In the genomic region with DNA sequence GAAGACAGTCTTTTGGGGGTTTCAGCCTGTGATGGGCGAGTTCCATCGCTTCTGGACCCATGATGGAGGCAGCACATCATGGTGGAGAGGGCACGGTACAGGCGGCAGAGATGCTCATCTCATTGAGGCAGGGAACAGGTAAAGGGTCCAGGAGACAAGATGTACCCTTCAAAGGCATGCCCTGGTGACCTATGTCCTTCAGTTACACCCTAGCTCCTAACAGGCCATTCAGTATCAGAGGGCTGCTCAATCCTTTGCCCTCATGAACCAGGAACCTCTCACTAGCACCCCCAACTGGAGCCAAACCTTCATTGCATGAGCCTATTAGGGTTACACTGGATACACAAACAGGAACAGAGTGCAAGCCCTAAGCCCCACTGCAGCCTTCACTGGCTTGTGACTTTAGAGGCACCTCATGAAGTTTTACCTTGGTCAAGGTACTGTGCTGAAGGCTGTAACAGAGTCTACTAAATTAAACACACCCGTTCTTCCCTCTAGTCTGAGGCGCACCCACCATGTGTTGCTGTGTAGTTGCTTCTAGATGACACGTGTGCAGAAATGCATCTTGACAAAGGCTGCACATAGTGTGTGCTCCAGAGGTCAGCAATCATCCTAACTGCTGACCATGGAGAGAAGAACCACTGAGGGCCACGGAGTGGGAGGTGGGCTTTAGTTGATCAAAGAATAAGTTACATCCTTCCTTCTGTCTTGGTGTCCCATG, we compare ENCODE assay signal across 8 mouse cellular contexts. TPM values are rescaled to one million over a fixed set of nuclear protein-coding genes. Genes with fewer than 3 reads are reported as not detected.
DNase-seq lines count a peak whose midpoint lies in the region; ATAC-seq and TF ChIP-seq lines count a peak whose summit lies in the region.

No protein-coding gene starts in this region.

- no peak for DNase-seq in kidney, postnatal 10 days
- peak; percentile 41 for DNase-seq in adipocyte (ENCODE audit: low spot score)
- no peak for DNase-seq in hindbrain, postnatal 0 days (ENCODE audit: low spot score)
- no peak for DNase-seq in midbrain, postnatal 0 days (ENCODE audit: low spot score)
- no peak for DNase-seq in cerebellum, adult 9-10 months
- DNase-seq in heart, embryonic 10.5 days (ENCODE audit: low spot score), result no peak
- DNase-seq in cerebellum, postnatal 25 days, result no peak

- no peaks in the 10 kb centered on the region for H3K9me3 ChIP-seq in kidney, embryonic 16.5 days (ENCODE audit: low read length)
- H3K9me3 ChIP-seq in hindbrain, postnatal 0 days (ENCODE audit: low read length), result no peaks in the 10 kb centered on the region
- H3K9me3 ChIP-seq in midbrain, postnatal 0 days (ENCODE audit: low read length), result no peaks in the 10 kb centered on the region
- H3K9me3 ChIP-seq in heart, embryonic 10.5 days, result no peaks in the 10 kb centered on the region

- TF ChIP-seq CTCF in hindbrain, postnatal 0 days (IDR thresholded peaks at IDR 0.05; ENCODE audit: low read depth), result no peak
- TF ChIP-seq CTCF in midbrain, postnatal 0 days (IDR thresholded peaks at IDR 0.05), result no peak

- 60% methylated on average over 8 of the region's 8 CpGs for WGBS in kidney, embryonic 16.5 days
- 61% methylated on average over 8 of the region's 8 CpGs for WGBS in hindbrain, postnatal 0 days
- WGBS in midbrain, postnatal 0 days, result 63% methylated on average over 8 of the region's 8 CpGs
- 60% methylated on average over 8 of the region's 8 CpGs for WGBS in heart, embryonic 10.5 days

- H3K9ac ChIP-seq in kidney, embryonic 16.5 days (replicated peaks; ENCODE audit: low read length), result no peak overlapping the region
- no peak overlapping the region for H3K9ac ChIP-seq in hindbrain, postnatal 0 days (replicated peaks; ENCODE audit: low read length)
- H3K9ac ChIP-seq in midbrain, postnatal 0 days (replicated peaks; ENCODE audit: low read length, poor library complexity, severe bottlenecking), result no peak overlapping the region

- H3K4me1 ChIP-seq in kidney, embryonic 16.5 days (ENCODE audit: insufficient read depth, low read length), result no peaks in the 10 kb centered on the region
- H3K4me1 ChIP-seq in hindbrain, postnatal 0 days (ENCODE audit: insufficient read depth, low read length), result no peaks in the 10 kb centered on the region
- no peaks in the 10 kb centered on the region for H3K4me1 ChIP-seq in midbrain, postnatal 0 days (ENCODE audit: insufficient read depth, low read length)
- H3K4me1 ChIP-seq in heart, embryonic 10.5 days, result peaks cover 1% of the 10 kb centered on the region

- H3K27me3 ChIP-seq in kidney, embryonic 16.5 days (ENCODE audit: insufficient read depth, low read length), result no peaks in the 10 kb centered on the region
- H3K27me3 ChIP-seq in hindbrain, postnatal 0 days (ENCODE audit: insufficient read depth, low read length), result no peaks in the 10 kb centered on the region
- H3K27me3 ChIP-seq in midbrain, postnatal 0 days (ENCODE audit: insufficient read depth, low read length), result 0 out of 2 replicates have a peak, but pooled peaks cover 3% of the 10 kb centered on the region
- H3K27me3 ChIP-seq in heart, embryonic 10.5 days (ENCODE audit: insufficient read depth, poor library complexity, severe bottlenecking), result 0 out of 2 replicates have a peak, but pooled peaks cover 10% of the 10 kb centered on the region

- no peak overlapping the region for H3K4me3 ChIP-seq in kidney, embryonic 16.5 days (ENCODE audit: low read length)
- no peak overlapping the region for H3K4me3 ChIP-seq in hindbrain, postnatal 0 days (ENCODE audit: low read length)
- no peak overlapping the region for H3K4me3 ChIP-seq in midbrain, postnatal 0 days (ENCODE audit: low read depth, low read length)
- no peak overlapping the region for H3K4me3 ChIP-seq in heart, embryonic 10.5 days

- H3K27ac ChIP-seq in kidney, embryonic 16.5 days (ENCODE audit: low read length), result no peak overlapping the region
- no peak overlapping the region for H3K27ac ChIP-seq in hindbrain, postnatal 0 days
- no peak overlapping the region for H3K27ac ChIP-seq in midbrain, postnatal 0 days (ENCODE audit: low read depth, low read length)
- no peak overlapping the region for H3K27ac ChIP-seq in heart, embryonic 10.5 days

- ATAC-seq in kidney, embryonic 16.5 days (ENCODE audit: low FRiP score, low TSS enrichment), result peak; percentile 50
- peak; percentile 61 for ATAC-seq in hindbrain, postnatal 0 days
- peak; percentile 53 for ATAC-seq in midbrain, postnatal 0 days (ENCODE audit: low FRiP score)

- no peaks in the 10 kb centered on the region for H3K36me3 ChIP-seq in kidney, embryonic 16.5 days (ENCODE audit: insufficient read depth, low read length)
- no peaks in the 10 kb centered on the region for H3K36me3 ChIP-seq in hindbrain, postnatal 0 days (ENCODE audit: insufficient read depth, low read length)
- H3K36me3 ChIP-seq in midbrain, postnatal 0 days (ENCODE audit: insufficient read depth, low read length), result no peaks in the 10 kb centered on the region
- H3K36me3 ChIP-seq in heart, embryonic 10.5 days, result no peaks in the 10 kb centered on the region

- no peak overlapping the region for H3K4me2 ChIP-seq in kidney, embryonic 16.5 days (replicated peaks; ENCODE audit: low read depth, low read length)
- H3K4me2 ChIP-seq in hindbrain, postnatal 0 days (ENCODE audit: low read depth, low read length), result peak overlapping the region; percentile 40
- H3K4me2 ChIP-seq in midbrain, postnatal 0 days (ENCODE audit: low read depth, low read length, poor library complexity, severe bottlenecking), result peak overlapping the region; percentile 23; the same call in 1 of the 2 replicates

RNA-seq across cellular contexts. Expression of a gene that starts 10.4 kb away (rescaled TPM):
- polyA plus RNA-seq in kidney, embryonic 16.5 days (2015; fragmentation: Nextera tagmentation; extraction: Ambion mirVana), result 215 and 225 TPM in 2 replicates
- 23.4 TPM in 2 replicates for total RNA-seq in hindbrain, postnatal 0 days (2014; rRNA removed)
- 53.4 and 61.1 TPM in 2 replicates for polyA plus RNA-seq in hindbrain, postnatal 0 days (2015; fragmentation: Nextera tagmentation; extraction: Ambion mirVana)
- 9.7 and 15.1 TPM in 2 replicates for total RNA-seq in midbrain, postnatal 0 days (2014; rRNA removed)
- polyA plus RNA-seq in midbrain, postnatal 0 days (2015; fragmentation: Nextera tagmentation; extraction: Ambion mirVana), result 23.1 and 23.4 TPM in 2 replicates
- polyA plus RNA-seq in heart, embryonic 10.5 days (2016; fragmentation: Nextera tagmentation; extraction: Ambion mirVana), result 307 TPM in 2 replicates

RNA-seq across cellular contexts. Expression of a gene that starts 16.0 kb away (rescaled TPM):
- polyA plus RNA-seq in kidney, embryonic 16.5 days (2015; fragmentation: Nextera tagmentation; extraction: Ambion mirVana), result 11.1 and 13.2 TPM in 2 replicates
- 3.9 and 5.5 TPM in 2 replicates for total RNA-seq in hindbrain, postnatal 0 days (2014; rRNA removed)
- polyA plus RNA-seq in hindbrain, postnatal 0 days (2015; fragmentation: Nextera tagmentation; extraction: Ambion mirVana), result 1.4 and 1.7 TPM in 2 replicates
- 3.7 and 4.8 TPM in 2 replicates for total RNA-seq in midbrain, postnatal 0 days (2014; rRNA removed)
- polyA plus RNA-seq in midbrain, postnatal 0 days (2015; fragmentation: Nextera tagmentation; extraction: Ambion mirVana), result 1.9 and 2.1 TPM in 2 replicates
- 0.28 and 0.34 TPM in 2 replicates for polyA plus RNA-seq in heart, embryonic 10.5 days (2016; fragmentation: Nextera tagmentation; extraction: Ambion mirVana)

RNA-seq across cellular contexts. Expression of a gene that starts 46.6 kb away (rescaled TPM):
- 15.6 and 17.0 TPM in 2 replicates for polyA plus RNA-seq in kidney, embryonic 16.5 days (2015; fragmentation: Nextera tagmentation; extraction: Ambion mirVana)
- total RNA-seq in hindbrain, postnatal 0 days (2014; rRNA removed), result 28.2 and 28.3 TPM in 2 replicates
- polyA plus RNA-seq in hindbrain, postnatal 0 days (2015; fragmentation: Nextera tagmentation; extraction: Ambion mirVana), result 18.0 and 20.4 TPM in 2 replicates
- 27.1 and 33.6 TPM in 2 replicates for total RNA-seq in midbrain, postnatal 0 days (2014; rRNA removed)
- polyA plus RNA-seq in midbrain, postnatal 0 days (2015; fragmentation: Nextera tagmentation; extraction: Ambion mirVana), result 21.8 and 24.4 TPM in 2 replicates
- polyA plus RNA-seq in heart, embryonic 10.5 days (2016; fragmentation: Nextera tagmentation; extraction: Ambion mirVana), result 12.0 and 16.2 TPM in 2 replicates
